Mouse (Mus musculus): ENCODE data around the gene Ddx39b.
A peak's percentile ranks its signal among the peaks of the same experiment; 100 is the strongest.

Ddx39b gene

DNA sequence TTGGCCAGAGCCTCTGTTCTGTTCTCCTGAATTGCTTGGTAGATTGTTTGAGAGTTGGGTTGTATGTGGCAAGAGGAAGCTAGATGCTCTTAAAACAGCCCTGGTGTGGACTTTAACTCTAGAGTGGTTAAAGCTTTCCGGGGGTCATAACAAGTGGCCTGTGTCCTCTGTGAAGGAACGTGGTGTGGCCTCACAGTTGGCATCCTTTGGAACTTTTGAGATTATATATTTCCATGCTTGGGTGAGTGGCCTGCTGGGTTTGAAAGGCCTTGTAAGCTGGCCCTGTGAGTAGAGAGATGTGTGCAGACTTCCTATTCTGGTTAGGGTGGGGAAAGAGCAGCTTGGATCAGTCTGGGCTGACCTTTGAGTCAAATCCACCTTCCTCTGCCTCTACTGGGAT is 3.5 kb downstream of the Ddx39b start:
- DNase-seq (ENCODE audit: low spot score in 2 of 2), result no peak

DNA sequence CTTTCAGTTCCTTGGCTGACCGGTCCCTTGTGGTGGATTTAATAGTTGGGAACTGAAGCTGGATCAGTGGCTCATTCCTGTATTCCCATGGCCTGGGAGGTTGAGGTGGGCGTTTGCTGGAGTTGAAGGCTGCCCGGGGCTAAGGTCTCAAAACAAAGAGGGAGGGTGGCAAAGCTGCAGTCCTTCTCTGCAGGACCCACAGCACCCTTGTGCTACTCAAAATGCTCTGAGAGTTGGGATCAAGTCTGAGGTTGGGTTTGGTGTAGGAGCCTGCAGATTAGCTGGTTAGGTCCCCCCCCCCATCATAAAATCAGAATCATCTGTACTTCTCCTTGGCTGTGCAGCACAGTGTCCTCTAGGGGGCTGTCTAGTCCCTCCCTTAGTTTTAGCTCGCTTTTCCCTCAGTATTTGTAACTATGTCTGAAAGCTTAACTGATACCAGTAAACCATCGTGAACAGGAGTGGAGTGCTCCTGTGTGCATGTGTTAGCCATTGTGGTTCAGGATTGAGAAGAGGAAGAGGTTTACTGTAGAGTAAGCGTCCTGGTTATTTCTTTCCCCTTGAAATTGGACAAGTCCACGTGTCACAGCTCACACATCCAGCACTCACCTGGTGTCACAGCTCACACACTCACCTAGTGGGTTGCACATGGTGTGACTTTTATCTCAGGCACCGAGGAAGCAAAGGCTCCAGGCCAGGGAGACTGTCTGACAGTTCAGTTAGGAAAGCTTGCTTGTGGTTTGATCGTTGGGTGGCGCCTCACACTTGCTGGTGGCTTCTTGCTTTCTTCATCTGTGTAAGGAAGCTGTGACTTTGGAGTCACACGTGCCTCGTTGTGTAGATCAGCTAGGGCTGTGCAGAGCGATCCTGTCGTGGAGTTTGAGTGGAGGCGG is 4.4 kb downstream of the Ddx39b start:
- DNase-seq (ENCODE audit: low spot score in 2 of 2), result no peak

DNA sequence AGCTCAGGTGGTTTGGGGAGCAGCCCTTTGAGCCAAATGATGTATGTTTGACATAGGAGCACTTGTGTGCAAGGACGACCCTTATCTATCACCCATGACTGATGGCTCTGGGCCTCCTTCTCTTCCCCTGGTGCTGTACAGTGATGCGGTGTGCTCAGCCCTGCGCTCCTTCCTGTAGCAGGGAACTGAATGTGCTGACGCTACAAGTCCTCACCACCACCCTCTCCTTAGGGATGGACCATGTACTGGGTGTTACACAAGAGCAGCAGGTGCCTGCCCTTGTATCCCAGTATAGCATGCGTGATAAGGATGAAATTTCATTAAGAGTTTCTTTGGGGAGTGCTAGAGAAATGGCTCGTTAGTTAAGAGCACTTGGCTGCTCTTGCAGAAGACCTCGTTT is 5.6 kb downstream of the Ddx39b start:
- DNase-seq (ENCODE audit: low spot score in 2 of 2), result no peak

DNA sequence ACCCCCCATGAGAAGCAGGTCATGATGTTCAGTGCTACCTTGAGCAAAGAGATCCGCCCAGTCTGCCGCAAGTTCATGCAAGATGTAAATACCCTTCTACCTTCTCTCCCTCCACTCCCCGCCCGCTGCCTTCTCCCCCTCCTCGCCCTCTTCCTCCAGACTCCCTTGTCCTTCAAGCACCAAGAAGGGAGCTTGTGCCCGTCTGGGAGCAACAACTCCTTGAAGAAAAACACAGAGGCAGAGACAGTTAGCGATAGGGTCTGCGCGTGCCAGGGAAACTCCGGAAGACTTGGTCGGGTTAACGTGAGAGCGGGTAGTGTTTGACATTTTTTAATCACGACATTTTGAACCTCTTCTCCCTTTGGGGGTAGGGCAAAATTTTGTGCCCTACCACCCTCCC is 7.4 kb downstream of the Ddx39b start:
- DNase-seq (ENCODE audit: low spot score in 2 of 2), result no peak

GRCm38 (mm10) chr17:35249451-35250197 is 8.1 kb downstream of the Ddx39b start:
- no peak for DNase-seq (ENCODE audit: low spot score in 2 of 2)

GRCm38 (mm10) chr17:35250348-35251120 is 9.0 kb downstream of the Ddx39b start:
- DNase-seq (ENCODE audit: low spot score in 2 of 2), result no peak

DNA sequence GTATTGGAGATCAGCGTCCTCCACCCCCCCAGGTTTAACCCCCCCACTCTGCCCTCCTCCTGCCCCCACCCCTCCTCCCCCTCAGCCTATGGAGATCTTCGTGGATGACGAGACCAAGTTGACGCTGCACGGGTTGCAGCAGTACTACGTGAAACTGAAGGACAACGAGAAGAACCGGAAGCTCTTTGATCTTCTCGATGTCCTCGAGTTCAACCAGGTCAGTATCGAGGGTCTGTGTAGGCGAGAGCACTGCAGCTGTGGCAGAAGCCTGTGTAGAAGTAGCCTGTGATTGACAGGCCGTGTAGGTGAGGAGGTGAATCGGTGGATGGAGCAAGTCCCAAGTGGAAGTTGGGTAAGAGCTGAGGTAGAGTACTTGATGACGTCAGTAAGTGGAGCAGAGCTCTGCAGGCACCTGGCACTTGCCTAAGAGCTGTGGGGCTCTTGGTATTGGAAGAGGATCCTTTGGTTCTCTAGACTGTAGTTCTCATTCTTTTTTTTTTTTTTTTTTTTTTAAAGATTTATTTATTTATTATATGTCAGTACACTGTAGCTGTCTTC is 9.7 kb downstream of the Ddx39b start:
- DNase-seq (ENCODE audit: low spot score in 2 of 2), result no peak

DNA sequence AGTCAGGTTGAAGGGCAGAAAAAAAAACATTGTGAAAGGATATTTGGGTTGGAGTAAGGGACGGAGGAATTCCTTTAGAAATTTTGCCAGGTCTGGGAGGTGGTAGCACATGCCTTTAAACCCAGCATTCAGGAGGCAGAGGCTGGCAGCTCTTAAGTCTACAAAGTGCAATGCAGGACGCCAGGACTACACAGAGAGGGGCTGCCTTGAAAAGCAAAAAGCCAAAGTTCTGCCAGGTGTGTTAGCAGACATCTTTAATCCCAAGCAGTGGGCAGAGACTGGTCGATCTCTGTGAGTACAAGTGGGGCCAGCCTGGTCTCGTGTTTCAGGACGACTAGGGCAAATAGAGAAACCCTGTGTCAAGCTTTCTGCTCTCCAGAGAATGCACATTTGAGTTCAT is 10.4 kb downstream of the Ddx39b start:
- no peak for DNase-seq (ENCODE audit: low spot score in 2 of 2)

GRCm38 (mm10) chr17:35252619-35253292 is 11.2 kb downstream of the Ddx39b start:
- no peak for DNase-seq (ENCODE audit: low spot score in 2 of 2)

DNA sequence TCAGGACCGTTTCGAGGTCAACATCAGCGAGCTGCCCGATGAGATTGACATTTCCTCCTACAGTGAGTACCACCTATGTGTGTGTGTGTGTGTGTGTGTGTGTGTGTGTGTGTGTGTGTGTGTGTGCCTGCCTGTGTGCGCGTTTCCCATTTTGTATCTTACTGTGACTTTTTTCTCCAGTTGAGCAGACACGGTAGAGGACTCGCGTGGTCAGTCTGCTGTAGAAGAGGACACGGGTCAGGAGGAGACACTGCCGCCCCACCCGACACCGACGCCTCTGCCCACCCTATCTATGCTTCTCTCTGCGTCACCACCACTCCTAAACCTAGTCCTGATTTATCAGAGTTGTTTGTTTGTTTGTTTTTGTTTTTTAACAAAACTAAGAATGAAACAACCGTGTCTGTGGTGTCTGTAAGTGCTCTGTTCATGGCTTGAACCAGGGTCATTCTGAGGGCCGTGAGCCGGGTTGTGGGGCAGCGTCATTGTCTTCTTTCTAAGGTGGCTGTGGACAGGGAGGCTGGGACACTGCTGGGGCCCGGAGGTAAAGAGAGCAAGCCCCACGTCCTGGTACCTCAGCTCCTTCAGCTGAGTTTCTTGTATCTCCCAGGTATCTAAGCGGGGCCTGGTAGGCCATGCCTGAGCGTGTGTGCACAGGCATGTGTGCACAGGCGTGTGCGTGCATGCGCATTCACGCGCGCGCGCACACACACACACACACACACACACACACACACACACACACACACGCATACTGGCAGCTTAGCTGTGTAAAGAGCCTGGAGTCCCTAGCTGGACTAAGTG is 11.9 kb downstream of the Ddx39b start:
- DNase-seq (ENCODE audit: low spot score in 2 of 2), result no peak

GRCm38 (mm10) chr17:35254241-35255098 is 12.9 kb downstream of the Ddx39b start:
- DNase-seq (ENCODE audit: low spot score in 2 of 2), result no peak

DNA sequence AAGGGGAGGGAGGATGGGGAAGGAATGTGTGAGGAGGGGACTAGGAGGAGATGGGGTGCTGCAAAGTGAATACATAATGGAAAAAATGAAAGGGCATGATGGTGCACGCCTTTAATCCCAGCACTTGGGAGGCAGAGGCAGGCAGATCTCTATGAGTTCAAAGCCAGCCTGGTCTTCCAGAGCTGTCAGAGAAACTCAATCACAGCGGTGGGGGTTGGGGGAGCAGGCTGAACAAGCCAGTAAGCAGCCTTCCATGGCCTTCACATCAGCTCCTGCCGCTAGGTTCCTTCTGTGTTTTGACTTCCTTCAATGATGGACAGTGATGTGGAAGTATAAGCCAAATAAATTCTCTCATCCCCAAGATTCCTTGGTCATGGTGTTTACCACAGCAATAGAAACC is 13.8 kb downstream of the Ddx39b start:
- DNase-seq (ENCODE audit: low spot score in 2 of 2), result no peak

GRCm38 (mm10) chr17:35255704-35256103 is 14.2 kb downstream of the Ddx39b start:
- no peak for DNase-seq (ENCODE audit: low spot score in 2 of 2)

DNA sequence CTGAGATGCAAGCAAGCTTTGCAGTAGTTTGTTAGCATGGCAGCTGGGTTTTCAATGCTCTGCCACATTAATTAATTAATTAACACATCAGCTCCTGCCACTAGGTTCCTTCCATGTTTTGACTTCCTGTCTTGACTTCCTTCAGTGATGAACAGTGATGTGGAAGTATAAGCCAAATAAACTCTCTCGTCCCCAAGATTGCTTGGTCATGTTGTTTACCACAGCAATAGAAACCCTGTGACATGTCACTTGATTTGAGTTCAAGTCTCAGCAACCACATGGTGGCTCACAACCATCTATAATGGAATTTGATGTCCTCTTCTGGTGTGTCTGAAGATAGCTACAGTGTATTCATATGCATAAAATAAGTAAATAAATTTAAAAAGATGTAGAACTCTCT is 15.8 kb downstream of the Ddx39b start:
- no peak for DNase-seq (ENCODE audit: low spot score in 2 of 2)

GRCm38 (mm10) chr17:35257824-35258491 is 16.4 kb downstream of the Ddx39b start:
- peak; percentile 92 to 96 for DNase-seq (ENCODE audit: low spot score in 2 of 2)

DNA sequence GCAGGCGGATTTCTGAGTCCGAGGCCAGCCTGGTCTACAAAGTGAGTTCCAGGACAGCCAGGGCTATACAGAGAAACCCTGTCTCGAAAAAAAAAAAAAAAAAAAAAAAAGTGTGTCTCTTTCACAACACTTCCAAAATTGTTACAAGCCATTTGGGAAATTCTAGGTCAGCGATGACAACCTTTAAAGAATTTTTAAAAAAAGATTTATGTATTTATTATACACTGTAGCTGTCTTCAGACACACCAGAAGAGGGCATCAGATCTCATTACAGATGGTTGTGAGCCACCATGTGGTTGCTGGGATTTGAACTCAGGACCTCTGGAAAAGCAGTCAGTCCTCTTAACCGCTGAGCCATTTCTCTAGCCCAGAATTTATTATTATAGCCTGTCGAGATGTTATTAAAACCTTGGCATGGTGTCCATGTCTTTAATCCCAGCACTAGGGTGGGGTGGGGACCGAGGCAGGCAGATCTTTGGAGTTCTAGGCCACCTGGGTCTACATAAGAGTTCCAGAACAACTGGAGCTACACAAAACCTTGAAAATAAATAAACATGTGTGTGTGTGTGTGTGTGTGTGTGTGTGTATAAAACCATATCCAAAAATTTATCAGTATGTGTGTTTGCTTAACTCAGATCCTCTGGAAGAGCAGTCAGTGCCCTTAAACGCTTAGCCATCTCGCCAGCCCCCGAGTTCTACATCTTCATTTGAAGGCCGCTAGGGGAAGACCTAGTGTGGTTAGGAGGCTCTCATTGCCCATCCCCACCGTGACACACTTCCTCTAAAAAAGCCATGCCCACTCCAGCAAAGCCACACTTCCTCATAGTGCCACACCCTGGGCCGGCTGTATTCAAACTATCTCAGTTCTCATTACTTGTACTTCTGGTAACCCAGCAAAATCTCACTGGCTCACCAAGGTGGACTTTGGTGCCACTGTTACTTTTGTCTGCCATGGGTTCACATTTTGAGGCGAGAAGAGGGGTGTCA is 17.2 kb downstream of the Ddx39b start:
- DNase-seq (ENCODE audit: low spot score in 2 of 2), result no peak

DNA sequence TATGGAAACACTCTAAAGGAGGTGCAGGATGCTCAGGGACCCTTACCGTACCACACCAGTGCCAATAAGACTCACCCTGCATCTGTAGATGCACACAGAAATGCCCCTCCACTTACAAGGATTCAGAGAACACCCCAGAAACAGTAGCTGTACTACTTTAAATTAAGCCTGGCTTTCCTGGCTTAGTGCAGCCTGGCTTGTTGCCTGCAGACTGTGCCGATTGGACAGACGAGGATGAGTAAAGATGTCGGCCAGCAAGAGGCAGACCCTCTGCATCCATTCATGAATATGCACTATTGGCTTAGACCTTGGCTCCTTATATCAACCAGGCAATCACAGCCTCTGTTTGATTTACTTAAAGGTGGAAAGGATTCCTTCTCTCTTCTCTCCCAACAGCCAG is 18.1 kb downstream of the Ddx39b start:
- no peak for DNase-seq (ENCODE audit: low spot score in 2 of 2)

GRCm38 (mm10) chr17:35261651-35262050 is 20.1 kb downstream of the Ddx39b start:
- DNase-seq (ENCODE audit: low spot score in 2 of 2), result no peak

Data from frontal cortex, postnatal 25 days (tissue).